ENCODE assay signal across 9 mouse cellular contexts in genomic region chr7:27162780-27163449, GRCm38 (mm10). TPM values are rescaled to one million over a fixed set of nuclear protein-coding genes. Genes with fewer than 3 reads are reported as not detected.
DNase-seq lines count a peak whose midpoint lies in the region; ATAC-seq and TF ChIP-seq lines count a peak whose summit lies in the region.
"Had no signal": no experiment of that assay in that cellular context is flagged by ENCODE, and none has a peak within 500 bp of the region (broad histone marks: within the 10 kb centered on the region; RNA-seq: fewer than 3 reads in every experiment).

No protein-coding gene starts in this region.

- H3K4me3 ChIP-seq in left cerebral cortex, adult 2 months: peak overlapping the region; percentile 71; the same call in 1 of the 2 replicates
- H3K4me3 ChIP-seq in forebrain, embryonic 12.5 days (replicated peaks): peak overlapping the region; percentile 19; the same call in 1 of the 2 replicates
- peak overlapping the region; percentile 78; the same call in 1 of the 2 replicates for H3K4me3 ChIP-seq in hindbrain, embryonic 15.5 days
- no peak overlapping the region for H3K4me3 ChIP-seq in myocyte

- H3K36me3 ChIP-seq in forebrain, embryonic 12.5 days (replicated peaks): peaks cover 57% of the 10 kb centered on the region
- peaks cover 27% of the 10 kb centered on the region for H3K36me3 ChIP-seq in hindbrain, embryonic 15.5 days
- H3K36me3 ChIP-seq in myocyte (ENCODE audit: control insufficient read depth, insufficient read depth): no peaks in the 10 kb centered on the region

- H3ac ChIP-seq in myocyte (ENCODE audit: control insufficient read depth, insufficient read length): no peak overlapping the region

- peak overlapping the region; percentile 76 for H3K9ac ChIP-seq in forebrain, embryonic 12.5 days
- peak overlapping the region; percentile 39 for H3K9ac ChIP-seq in hindbrain, embryonic 15.5 days

- H3K4me2 ChIP-seq in forebrain, embryonic 12.5 days: peak overlapping the region; percentile 86
- peak overlapping the region; percentile 76 for H3K4me2 ChIP-seq in hindbrain, embryonic 15.5 days
- peak overlapping the region; percentile 13 for H3K4me2 ChIP-seq in myocyte (ENCODE audit: low read depth)

- peaks cover 12% of the 10 kb centered on the region for H3K79me2 ChIP-seq in myocyte (ENCODE audit: control insufficient read depth, insufficient read depth)

- no peak for DNase-seq in left cerebral cortex, adult 2 months (ENCODE audit: extremely low spot score in 1 of 2, low spot score in 2 of 2)
- DNase-seq in left cerebral cortex, postnatal 14 days (ENCODE audit: low spot score in 2 of 2): no peak
- DNase-seq in urinary bladder, postnatal 4 days (ENCODE audit: low spot score in 2 of 2): no peak
- DNase-seq in adrenal gland, adult 8-10 months: no peak

- 85% methylated on average over 5 of the region's 5 CpGs for WGBS in forebrain, embryonic 12.5 days
- WGBS in hindbrain, embryonic 15.5 days: 88% methylated on average over 5 of the region's 5 CpGs

- intact Hi-C loops in left cerebral cortex, adult 2 months (cut with DNase I): no loop called here
- intact Hi-C loops in left cerebral cortex, postnatal 14 days (cut with DNase I): no loop called here

- no peaks in the 10 kb centered on the region for H3K27me3 ChIP-seq in forebrain, embryonic 12.5 days
- no peaks in the 10 kb centered on the region for H3K27me3 ChIP-seq in hindbrain, embryonic 15.5 days
- no peaks in the 10 kb centered on the region for H3K27me3 ChIP-seq in myocyte (ENCODE audit: control insufficient read depth, insufficient read depth, insufficient read length)

- H3K4me1 ChIP-seq in forebrain, embryonic 12.5 days: peaks cover 69% of the 10 kb centered on the region
- peaks cover 68% of the 10 kb centered on the region for H3K4me1 ChIP-seq in hindbrain, embryonic 15.5 days (replicated peaks)

- H3K9me3 ChIP-seq in forebrain, embryonic 12.5 days: no peaks in the 10 kb centered on the region
- H3K9me3 ChIP-seq in hindbrain, embryonic 15.5 days: no peaks in the 10 kb centered on the region

- TF ChIP-seq POLR2A in myocyte (IDR thresholded peaks at IDR 0.05; ENCODE audit: insufficient read length, low read depth): no peak

- no peak for ATAC-seq in forebrain, embryonic 12.5 days (ENCODE audit: low FRiP score)
- ATAC-seq in hindbrain, embryonic 15.5 days (ENCODE audit: low FRiP score, low read depth): no peak

- TF ChIP-seq CTCF in left cerebral cortex, adult 2 months (IDR thresholded peaks at IDR 0.05): no peak

- no peak overlapping the region for H3K27ac ChIP-seq in left cerebral cortex, adult 2 months
- H3K27ac ChIP-seq in forebrain, embryonic 12.5 days: no peak overlapping the region; the same call in 1 of the 2 replicates
- no peak overlapping the region for H3K27ac ChIP-seq in hindbrain, embryonic 15.5 days (replicated peaks)
- H3K27ac ChIP-seq: macrophage had no signal

TF ChIP-seq in myocyte, 11 proteins besides CTCF, POLR2A, EP300 and RAD21:
- no peak for TF ChIP-seq TCF3 (IDR thresholded peaks at IDR 0.05; ENCODE audit: insufficient read length, low read depth)
- no peak for TF ChIP-seq MYOG (IDR thresholded peaks at IDR 0.05; ENCODE audit: control insufficient read depth in 1 of 3, insufficient read depth in 1 of 3, insufficient read length in 2 of 3, low read depth in 2 of 3)
- no peak for TF ChIP-seq MYOD1 (IDR thresholded peaks at IDR 0.05; ENCODE audit: control insufficient read depth in 1 of 3, insufficient read length in 2 of 3, low read depth in 2 of 3)
- TF ChIP-seq REST (IDR thresholded peaks at IDR 0.05; ENCODE audit: insufficient read depth, insufficient read length): no peak
- no peak for TF ChIP-seq TCF12 (IDR thresholded peaks at IDR 0.05; ENCODE audit: insufficient read depth, poor library complexity, severe bottlenecking)
- TF ChIP-seq E2F4 (IDR thresholded peaks at IDR 0.05; ENCODE audit: insufficient read depth): no peak
- TF ChIP-seq USF1 (IDR thresholded peaks at IDR 0.05; ENCODE audit: low read depth): no peak
- no peak for TF ChIP-seq POLR2AphosphoS2 (IDR thresholded peaks at IDR 0.05; ENCODE audit: insufficient read length, low read depth)
- no peak for TF ChIP-seq CEBPB (IDR thresholded peaks at IDR 0.05; ENCODE audit: insufficient read depth, poor library complexity, severe bottlenecking)
- no peak for TF ChIP-seq MAX (IDR thresholded peaks at IDR 0.05; ENCODE audit: low read depth)
- no peak for TF ChIP-seq SRF (IDR thresholded peaks at IDR 0.05; ENCODE audit: control insufficient read depth, insufficient read length, low read depth)

RNA-seq across cellular contexts. Expression of gene Egln2, which starts 3.7 kb away (rescaled TPM):
- 100 to 1,000 TPM in 1 of 2 experiments, 10 to 100 TPM in 1; 92.8 to 109 TPM for total RNA-seq in left cerebral cortex, adult 2 months (2021)
- 100 to 1,000 TPM in 1 of 2 experiments, 10 to 100 TPM in 1; 90.8 to 100 TPM for total RNA-seq in left cerebral cortex, postnatal 14 days (2021)
- polyA plus RNA-seq in forebrain, embryonic 12.5 days (2016; fragmentation: Nextera tagmentation; extraction: Ambion mirVana): 89.9 and 92.2 TPM in 2 replicates
- polyA plus RNA-seq in hindbrain, embryonic 15.5 days (2015; fragmentation: Nextera tagmentation; extraction: Ambion mirVana): 96.4 and 107 TPM in 2 replicates
- 61.4 TPM for polyA plus RNA-seq in myocyte (2012; fragmentation: generic; extraction: Trizol)
- total RNA-seq in adrenal gland, adult 8-10 months (2022): 100 to 1,000 TPM in 3 of 4 experiments, 10 to 100 TPM in 1; 98.6 to 118 (median 107) TPM

RNA-seq across cellular contexts. Expression of gene Cyp2t4, which starts 9.4 kb away (rescaled TPM):
- total RNA-seq in left cerebral cortex, adult 2 months (2021): not detected
- not detected for total RNA-seq in left cerebral cortex, postnatal 14 days (2021)
- 0.15 and 0.34 TPM in 2 replicates for polyA plus RNA-seq in forebrain, embryonic 12.5 days (2016; fragmentation: Nextera tagmentation; extraction: Ambion mirVana)
- 0.14 and 0.29 TPM in 2 replicates for polyA plus RNA-seq in hindbrain, embryonic 15.5 days (2015; fragmentation: Nextera tagmentation; extraction: Ambion mirVana)
- polyA plus RNA-seq in myocyte (2012; fragmentation: generic; extraction: Trizol): 0.02 TPM
- total RNA-seq in adrenal gland, adult 8-10 months (2022): not detected
- total RNA-seq: granulocyte monocyte progenitor cell, adult 5-6 weeks had no signal
- polyA plus RNA-seq: macrophage had no signal

RNA-seq across cellular contexts. Expression of gene Rab4b, which starts 15.8 kb away (rescaled TPM):
- total RNA-seq in left cerebral cortex, adult 2 months (2021): 10 to 100 TPM; 89.7 to 93.2 TPM
- 10 to 100 TPM; 86.7 to 94.7 TPM for total RNA-seq in left cerebral cortex, postnatal 14 days (2021)
- 69.4 and 70.4 TPM in 2 replicates for polyA plus RNA-seq in forebrain, embryonic 12.5 days (2016; fragmentation: Nextera tagmentation; extraction: Ambion mirVana)
- 102 and 111 TPM in 2 replicates for polyA plus RNA-seq in hindbrain, embryonic 15.5 days (2015; fragmentation: Nextera tagmentation; extraction: Ambion mirVana)
- polyA plus RNA-seq in myocyte (2012; fragmentation: generic; extraction: Trizol): 56.3 TPM
- total RNA-seq in adrenal gland, adult 8-10 months (2022): 10 to 100 TPM; 60.6 to 88.0 (median 81.4) TPM

RNA-seq across cellular contexts. Expression of gene Gm21983, which starts 18.0 kb away (rescaled TPM):
- total RNA-seq in left cerebral cortex, adult 2 months (2021): not detected
- not detected for total RNA-seq in left cerebral cortex, postnatal 14 days (2021)
- polyA plus RNA-seq in forebrain, embryonic 12.5 days (2016; fragmentation: Nextera tagmentation; extraction: Ambion mirVana): 0.59 TPM in 1 of 2 replicates, not detected in the other
- polyA plus RNA-seq in hindbrain, embryonic 15.5 days (2015; fragmentation: Nextera tagmentation; extraction: Ambion mirVana): 0.39 and 1.1 TPM in 2 replicates
- not detected for polyA plus RNA-seq in myocyte (2012; fragmentation: generic; extraction: Trizol)
- total RNA-seq in adrenal gland, adult 8-10 months (2022): not detected
- total RNA-seq: granulocyte monocyte progenitor cell, adult 5-6 weeks had no signal
- polyA plus RNA-seq: macrophage had no signal

RNA-seq across cellular contexts. Expression of gene Mia, which starts 18.0 kb away (rescaled TPM):
- 1 to 10 TPM in 1 of 2 experiments, under 1 TPM in 1; 0.68 to 1.6 TPM for total RNA-seq in left cerebral cortex, adult 2 months (2021)
- total RNA-seq in left cerebral cortex, postnatal 14 days (2021): 1 to 10 TPM; 1.6 to 3.3 TPM
- polyA plus RNA-seq in forebrain, embryonic 12.5 days (2016; fragmentation: Nextera tagmentation; extraction: Ambion mirVana): 9.0 and 11.7 TPM in 2 replicates
- polyA plus RNA-seq in hindbrain, embryonic 15.5 days (2015; fragmentation: Nextera tagmentation; extraction: Ambion mirVana): 23.9 and 26.6 TPM in 2 replicates
- 0.13 TPM for polyA plus RNA-seq in myocyte (2012; fragmentation: generic; extraction: Trizol)
- total RNA-seq in adrenal gland, adult 8-10 months (2022): under 1 TPM in 2 of 4 experiments, not detected in 2; 0.32 to 0.64 TPM
- polyA plus RNA-seq: macrophage had no signal

Comparison
In these comparisons a context has a peak if more than half of its experiments do, and no peak if none do; other contexts are left out.
1. H3K4me2 ChIP-seq: peak in every context shown above with its lines; median percentile 86 in forebrain, embryonic 12.5 days; 76 in hindbrain, embryonic 15.5 days; 13 in myocyte.